Mouse (Mus musculus): ENCODE measurements around the gene Acadvl. TPM values are rescaled to one million over a fixed set of nuclear protein-coding genes. Genes with fewer than 3 reads are reported as not detected.

The Acadvl gene
- polyA plus RNA-seq (2012): 2.9 and 3.2 TPM in 2 replicates

DNA sequence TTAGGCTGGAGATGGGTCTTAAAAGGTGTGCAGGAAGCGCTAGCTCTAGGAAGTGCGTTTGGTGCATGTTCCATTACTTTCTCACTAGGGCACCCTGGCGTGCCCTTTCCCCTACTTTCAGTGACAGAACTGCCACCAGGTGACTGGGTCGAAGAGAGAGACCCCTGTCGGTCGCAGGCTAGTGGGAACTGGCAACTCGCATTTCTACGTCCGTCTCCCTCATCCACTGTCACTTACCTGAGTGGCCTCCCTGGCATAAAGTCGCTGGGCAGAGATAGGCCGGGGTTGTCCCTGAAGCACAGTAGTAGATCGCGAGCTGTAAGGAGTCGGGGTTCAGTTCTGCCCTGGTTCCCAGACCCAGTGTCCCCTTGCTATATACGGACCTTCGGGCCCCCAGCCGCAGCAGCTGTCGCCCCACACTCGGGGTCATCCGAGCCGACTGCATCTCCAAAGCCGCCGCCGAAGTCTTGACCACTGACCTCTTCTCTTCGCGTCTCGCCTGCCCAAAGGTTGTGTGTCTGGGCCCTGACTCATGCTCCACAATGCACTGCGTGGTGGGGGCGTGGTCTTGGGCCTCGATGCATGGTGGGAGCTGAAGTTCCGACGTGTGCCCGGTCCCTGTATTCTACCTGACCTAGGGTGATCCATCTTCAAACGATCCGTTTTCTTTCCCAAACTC lies at the start of gene Acadvl:
Acadvl (minus strand) TSS at position 532 of the 679 bp plus-strand sequence.
- Histone ChIP-seq H3K9me3 (ENCODE audit: control insufficient read depth, low read length) (no peaks in the 10 kb centered on the region), H3K36me3 (ENCODE audit: control insufficient read depth) (peaks cover 45% of the 10 kb centered on the region), H3K4me3 (replicated peaks) (peak within 1 kb of the TSS; percentile 81), H3K27me3 (ENCODE audit: control insufficient read depth) (no peaks in the 10 kb centered on the region), H3K4me1 (ENCODE audit: control insufficient read depth) (peaks cover 49% of the 10 kb centered on the region)
- no peak for TF ChIP-seq GATA1 (IDR thresholded peaks at IDR 0.05; ENCODE audit: low read length)
- no peak for TF ChIP-seq TAL1 (IDR thresholded peaks at IDR 0.05; ENCODE audit: low read length)

DNA sequence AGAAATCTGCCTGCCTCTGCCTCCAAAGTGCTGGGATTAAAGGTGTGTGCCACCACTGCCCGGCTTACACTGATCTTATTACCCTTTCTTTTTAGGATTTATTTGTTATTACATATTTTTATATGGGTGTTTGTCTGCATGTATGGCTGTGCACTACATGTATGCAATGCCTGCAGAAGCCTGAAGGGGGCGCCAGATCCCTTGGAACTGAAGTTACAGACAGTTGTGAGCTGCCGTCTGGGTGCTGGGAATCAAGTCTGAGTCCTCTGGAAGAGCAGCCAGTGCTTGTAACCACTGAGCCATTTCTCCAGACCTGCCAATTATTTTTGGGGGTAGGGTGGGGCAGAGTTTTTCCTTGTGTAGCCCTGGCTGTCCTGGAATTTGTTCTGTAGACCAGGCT lies 47.8 kb upstream of the Acadvl start:
- Histone ChIP-seq H3K27me3 (ENCODE audit: control insufficient read depth) (no peaks in the 10 kb centered on the region), H3K4me3 (replicated peaks) (no peak overlapping the region), H3K4me1 (ENCODE audit: control insufficient read depth) (no peaks in the 10 kb centered on the region), H3K9me3 (ENCODE audit: control insufficient read depth, low read length) (peaks cover 5% of the 10 kb centered on the region), H3K36me3 (ENCODE audit: control insufficient read depth) (no peaks in the 10 kb centered on the region)
- no peak for TF ChIP-seq TAL1 (IDR thresholded peaks at IDR 0.05; ENCODE audit: low read length)

DNA sequence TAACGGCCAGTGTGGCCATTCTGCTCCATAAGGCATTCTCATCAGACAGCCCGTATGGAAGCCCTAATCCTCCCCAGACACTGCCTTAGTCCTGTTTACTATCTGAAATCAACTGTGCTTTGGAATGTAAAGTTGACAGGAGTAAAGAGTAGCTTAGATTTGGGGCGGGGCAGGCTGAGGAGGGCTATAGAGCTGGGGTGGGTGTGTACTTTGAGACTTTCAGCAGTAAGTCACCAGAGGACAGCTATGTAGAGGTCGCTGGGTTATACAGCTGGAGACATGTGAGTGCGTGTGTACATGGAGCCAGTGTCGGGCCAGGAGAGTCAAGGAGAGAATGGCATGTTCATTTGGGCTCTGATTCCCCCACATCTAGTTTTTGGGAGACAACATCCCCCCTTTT lies 44.7 kb upstream of the Acadvl start:
- Histone ChIP-seq H3K27me3 (ENCODE audit: control insufficient read depth) (no peaks in the 10 kb centered on the region), H3K36me3 (ENCODE audit: control insufficient read depth) (no peaks in the 10 kb centered on the region), H3K4me1 (ENCODE audit: control insufficient read depth) (peaks cover 6% of the 10 kb centered on the region), H3K4me3 (replicated peaks) (no peak overlapping the region), H3K9me3 (ENCODE audit: control insufficient read depth, low read length) (peaks cover 5% of the 10 kb centered on the region)
- TF ChIP-seq GATA1 (IDR thresholded peaks at IDR 0.05; ENCODE audit: low read length): no peak
- TF ChIP-seq TAL1 (IDR thresholded peaks at IDR 0.05; ENCODE audit: low read length): no peak

DNA sequence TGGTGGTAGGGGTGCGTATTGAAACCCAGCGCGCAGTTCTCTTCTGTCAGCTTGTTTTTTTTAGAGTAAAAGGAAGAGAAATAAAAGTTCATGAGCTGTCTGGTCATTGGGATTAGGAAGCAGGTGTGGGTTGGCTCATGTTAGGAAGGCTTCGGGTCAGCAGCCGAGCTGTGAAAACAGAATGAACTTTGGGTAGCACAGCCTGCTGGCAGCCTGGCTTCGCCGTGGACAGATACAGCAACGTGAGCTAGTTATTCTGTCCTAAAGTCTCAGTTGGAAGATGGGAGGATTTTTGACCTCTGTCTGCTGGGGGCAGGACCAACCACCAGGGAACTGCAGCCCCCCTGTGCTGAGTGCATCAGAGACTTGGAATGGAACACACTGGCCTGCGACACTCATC lies 42.6 kb upstream of the Acadvl start:
- Histone ChIP-seq H3K4me3 (replicated peaks) (no peak overlapping the region), H3K4me1 (ENCODE audit: control insufficient read depth) (peaks cover 6% of the 10 kb centered on the region), H3K36me3 (ENCODE audit: control insufficient read depth) (no peaks in the 10 kb centered on the region), H3K27me3 (ENCODE audit: control insufficient read depth) (no peaks in the 10 kb centered on the region), H3K9me3 (ENCODE audit: control insufficient read depth, low read length) (no peaks in the 10 kb centered on the region)
- TF ChIP-seq TAL1 (IDR thresholded peaks at IDR 0.05; ENCODE audit: low read length) (no peak), GATA1 (IDR thresholded peaks at IDR 0.05; ENCODE audit: low read length) (no peak)

DNA sequence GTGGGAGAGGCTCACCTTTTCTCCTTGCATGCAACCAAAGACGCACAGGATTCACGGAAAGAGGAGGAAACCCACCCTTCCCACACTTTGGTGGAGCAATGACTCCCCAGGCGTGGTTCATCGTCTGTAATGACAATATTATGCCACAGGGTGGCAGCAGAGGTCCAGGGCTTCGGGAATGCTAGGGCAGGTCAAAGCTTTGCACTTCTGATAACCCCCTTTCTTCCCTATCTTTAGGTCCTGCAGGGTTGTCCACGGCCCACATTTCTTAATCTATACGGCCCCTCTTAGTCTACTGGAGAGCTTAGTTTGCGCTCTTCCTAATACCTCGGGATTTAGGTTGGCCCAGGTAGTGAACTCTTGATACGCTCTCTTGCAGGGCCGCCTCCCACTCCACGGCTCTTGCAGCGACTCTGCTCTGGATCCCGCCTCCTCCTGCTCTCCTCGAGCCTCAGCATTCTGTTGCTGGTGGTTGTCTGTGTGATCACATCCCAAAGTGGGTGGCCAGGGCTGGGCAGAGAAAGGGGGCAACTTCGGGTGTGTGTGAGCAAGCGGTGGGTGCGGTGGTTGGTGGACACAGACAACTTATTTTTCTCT lies 40.5 kb upstream of the Acadvl start:
- no peak overlapping the region for H3K4me3 ChIP-seq (replicated peaks)
- no peaks in the 10 kb centered on the region for H3K36me3 ChIP-seq (ENCODE audit: control insufficient read depth)
- no peaks in the 10 kb centered on the region for H3K27me3 ChIP-seq (ENCODE audit: control insufficient read depth)
- TF ChIP-seq TAL1 (IDR thresholded peaks at IDR 0.05; ENCODE audit: low read length): no peak
- TF ChIP-seq GATA1 (IDR thresholded peaks at IDR 0.05; ENCODE audit: low read length): no peak
- H3K9me3 ChIP-seq (ENCODE audit: control insufficient read depth, low read length): no peaks in the 10 kb centered on the region
- H3K4me1 ChIP-seq (ENCODE audit: control insufficient read depth): peaks cover 6% of the 10 kb centered on the region

DNA sequence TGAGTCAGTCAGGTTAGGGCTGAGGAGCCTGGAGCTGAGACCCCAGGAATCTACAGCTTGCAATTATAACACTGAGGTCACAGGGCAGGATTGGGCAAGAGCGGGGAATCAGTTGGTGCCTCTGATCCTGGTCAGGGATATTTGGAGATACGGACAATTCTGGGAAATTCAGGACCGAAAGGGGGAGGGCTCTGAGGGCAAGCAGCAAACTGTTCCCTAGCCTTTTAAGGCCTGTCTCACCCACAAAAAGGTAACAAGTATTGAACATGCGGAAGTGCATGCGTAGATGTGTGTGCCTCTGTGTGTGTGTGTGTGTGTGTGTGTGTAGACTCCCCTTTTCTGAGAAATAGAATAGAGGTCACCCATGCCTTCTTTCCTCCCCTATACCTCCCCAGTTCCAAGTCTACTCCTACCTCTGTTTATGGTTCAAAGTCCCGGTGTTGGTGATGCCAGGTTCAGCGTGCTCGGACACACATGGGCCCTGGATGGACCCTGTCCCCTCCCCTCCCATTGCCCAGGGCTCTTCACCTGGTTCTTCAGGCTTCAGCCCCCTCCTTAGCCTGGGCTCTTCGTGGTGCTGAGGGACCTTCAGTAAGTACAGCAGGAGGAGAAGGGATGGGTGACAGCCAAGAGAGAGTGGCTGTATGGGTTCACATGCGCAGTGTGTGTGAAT lies 38.8 kb upstream of the Acadvl start, which contains the start of gene Asgr1:
Asgr1 (plus strand) TSS at position 188 of the 673 bp plus-strand sequence.
- no peaks in the 10 kb centered on the region for H3K36me3 ChIP-seq (ENCODE audit: control insufficient read depth)

DNA sequence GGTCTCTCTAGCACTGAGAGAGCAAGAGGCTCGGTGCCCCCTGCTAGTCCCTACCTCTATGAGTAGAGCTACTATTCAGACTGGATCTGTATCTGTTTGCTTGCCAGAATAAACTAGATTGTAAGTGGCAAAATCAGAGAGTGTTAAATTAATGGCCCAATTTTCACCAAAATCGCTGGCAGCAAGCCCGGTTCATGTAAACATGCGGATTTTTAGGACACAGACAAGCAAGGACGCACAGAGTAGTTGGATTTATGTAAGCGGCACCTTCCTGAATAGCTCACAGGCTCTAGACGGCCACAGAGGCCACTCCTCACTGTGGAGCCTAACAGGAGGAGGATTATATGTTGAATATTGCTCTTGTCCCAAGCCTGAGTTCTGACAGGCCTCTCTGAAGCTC lies 37.9 kb upstream of the Acadvl start:
- H3K9me3 ChIP-seq (ENCODE audit: control insufficient read depth, low read length): no peaks in the 10 kb centered on the region
- TF ChIP-seq GATA1 (IDR thresholded peaks at IDR 0.05; ENCODE audit: low read length) (no peak), TAL1 (IDR thresholded peaks at IDR 0.05; ENCODE audit: low read length) (no peak)
- peaks cover 6% of the 10 kb centered on the region for H3K4me1 ChIP-seq (ENCODE audit: control insufficient read depth)
- no peaks in the 10 kb centered on the region for H3K27me3 ChIP-seq (ENCODE audit: control insufficient read depth)
- no peak overlapping the region for H3K4me3 ChIP-seq (replicated peaks)
- no peaks in the 10 kb centered on the region for H3K36me3 ChIP-seq (ENCODE audit: control insufficient read depth)

More for the DNA sequence above, 38.8 kb upstream of the Acadvl start, which contains the start of gene Asgr1:
- Histone ChIP-seq H3K4me1 (ENCODE audit: control insufficient read depth) (peaks cover 6% of the 10 kb centered on the region), H3K27me3 (ENCODE audit: control insufficient read depth) (no peaks in the 10 kb centered on the region), H3K9me3 (ENCODE audit: control insufficient read depth, low read length) (no peaks in the 10 kb centered on the region), H3K4me3 (replicated peaks) (no peak within 1 kb of the TSS)
- TF ChIP-seq GATA1 (IDR thresholded peaks at IDR 0.05; ENCODE audit: low read length): no peak
- TF ChIP-seq TAL1 (IDR thresholded peaks at IDR 0.05; ENCODE audit: low read length): no peak

DNA sequence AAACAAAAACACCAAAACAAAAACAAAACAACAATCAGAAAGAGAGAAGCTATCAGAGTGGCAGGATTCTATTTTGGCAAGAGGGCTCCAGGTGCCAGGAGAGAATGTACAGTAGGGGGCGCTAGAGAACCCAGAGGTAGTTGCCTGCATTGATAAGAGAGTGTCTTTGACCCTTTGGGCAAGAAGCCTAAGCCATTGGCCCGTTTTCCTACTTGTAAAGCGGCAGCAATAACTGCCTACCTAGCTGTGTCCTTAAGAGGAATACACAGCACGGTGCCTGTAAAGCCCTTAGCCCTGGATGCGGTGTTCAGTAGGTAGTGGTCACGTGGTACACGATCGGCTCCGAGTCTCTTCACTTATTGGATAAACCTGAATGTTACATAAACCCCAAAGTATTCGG lies 34.6 kb upstream of the Acadvl start:
- H3K4me1 ChIP-seq (ENCODE audit: control insufficient read depth): no peaks in the 10 kb centered on the region
- no peaks in the 10 kb centered on the region for H3K36me3 ChIP-seq (ENCODE audit: control insufficient read depth)
- no peak overlapping the region for H3K4me3 ChIP-seq (replicated peaks)
- H3K27me3 ChIP-seq (ENCODE audit: control insufficient read depth): no peaks in the 10 kb centered on the region
- H3K9me3 ChIP-seq (ENCODE audit: control insufficient read depth, low read length): no peaks in the 10 kb centered on the region
- no peak for TF ChIP-seq GATA1 (IDR thresholded peaks at IDR 0.05; ENCODE audit: low read length)
- no peak for TF ChIP-seq TAL1 (IDR thresholded peaks at IDR 0.05; ENCODE audit: low read length)

DNA sequence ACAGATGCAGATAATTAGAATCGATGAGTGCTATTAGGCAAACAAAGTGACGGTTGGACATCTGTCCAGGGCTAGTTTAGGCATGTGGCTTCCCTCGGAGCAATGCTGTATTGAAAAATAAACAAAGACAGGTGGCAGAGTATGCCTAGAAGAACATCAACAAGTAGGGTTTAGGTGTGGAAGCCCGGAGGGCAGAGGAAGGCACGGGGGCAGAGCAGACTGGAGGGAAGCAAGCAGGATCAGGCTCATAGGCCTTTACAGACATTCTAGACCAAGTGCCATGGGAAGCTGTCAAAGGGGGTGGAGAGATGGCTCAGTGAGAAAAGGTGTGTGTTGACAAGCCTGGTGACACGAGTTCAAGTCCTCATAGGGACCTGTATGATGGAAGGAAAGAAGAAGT lies 34.2 kb upstream of the Acadvl start:
- H3K4me1 ChIP-seq (ENCODE audit: control insufficient read depth): no peaks in the 10 kb centered on the region
- TF ChIP-seq GATA1 (IDR thresholded peaks at IDR 0.05; ENCODE audit: low read length): no peak
- TF ChIP-seq TAL1 (IDR thresholded peaks at IDR 0.05; ENCODE audit: low read length): no peak
- H3K27me3 ChIP-seq (ENCODE audit: control insufficient read depth): no peaks in the 10 kb centered on the region
- H3K4me3 ChIP-seq (replicated peaks): no peak overlapping the region
- no peaks in the 10 kb centered on the region for H3K36me3 ChIP-seq (ENCODE audit: control insufficient read depth)
- no peaks in the 10 kb centered on the region for H3K9me3 ChIP-seq (ENCODE audit: control insufficient read depth, low read length)
